Mouse (Mus musculus): ENCODE results near the gene Ccdc57. TPM values are rescaled to one million over a fixed set of nuclear protein-coding genes. Genes with fewer than 3 reads are reported as not detected.
A peak's percentile ranks its signal among the peaks of the same experiment; 100 is the strongest.
"Not testable (repeated sequence)": the region's sequence is repeated elsewhere in the genome, so short reads cannot be mapped to it uniquely, and the experiment has no call there.

Ccdc57 gene
- total RNA-seq, 2 experiments from 2014 or later = 2.3 to 2.8 TPM

DNA sequence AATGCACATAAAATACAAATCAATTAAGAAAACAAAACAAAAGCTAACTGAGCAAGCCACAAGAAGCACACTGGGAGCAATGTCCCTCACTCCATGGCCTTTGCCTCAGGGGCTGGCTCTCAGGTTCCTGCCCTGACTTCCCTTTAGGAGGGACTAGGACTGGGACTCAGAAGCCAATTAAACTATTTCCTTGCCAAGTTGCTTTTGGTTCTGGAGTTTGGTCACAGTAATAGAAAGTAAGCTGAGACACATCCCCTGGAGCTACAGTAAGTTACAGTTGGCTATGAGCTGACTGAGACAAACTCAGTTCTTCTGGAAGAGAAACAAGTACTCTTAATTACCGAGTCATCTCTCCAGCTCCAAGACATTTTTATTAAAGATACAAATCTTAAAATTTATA lies 66.9 kb downstream of the Ccdc57 start:
- intact Hi-C loops (cut with DNase I; ENCODE audit: low total_unique reads) = no loop called here
- DNase-seq = no peak

- no peak for DNase-seq
- intact Hi-C loops (cut with DNase I; ENCODE audit: low total_unique reads) = no loop called here
These were observed 69.9 kb downstream of the Ccdc57 start for GRCm38 (mm10) chr11:120862819-120863218.

DNA sequence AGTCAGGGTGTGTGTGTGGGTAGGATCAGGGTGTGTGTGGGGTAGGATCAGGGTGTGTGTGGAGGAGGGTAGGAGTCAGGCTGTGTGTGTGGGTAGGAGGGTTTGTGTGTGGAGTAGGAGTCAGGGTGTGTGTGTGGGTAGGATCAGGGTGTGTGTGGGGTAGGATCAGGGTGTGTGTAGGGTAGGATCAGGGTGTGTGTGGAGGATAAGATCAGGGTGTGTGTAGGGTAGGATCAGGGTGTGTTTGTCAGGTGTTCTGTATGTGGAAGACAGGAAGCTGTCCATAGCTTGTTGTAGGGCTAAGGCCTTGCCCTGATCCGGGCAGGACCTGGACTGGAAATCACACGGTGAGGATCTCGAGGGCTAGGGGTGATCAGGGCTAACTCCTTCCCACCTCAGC lies 76.7 kb downstream of the Ccdc57 start:
- intact Hi-C loops (cut with DNase I; ENCODE audit: low total_unique reads); DNase-seq: not testable (repeated sequence)

DNA sequence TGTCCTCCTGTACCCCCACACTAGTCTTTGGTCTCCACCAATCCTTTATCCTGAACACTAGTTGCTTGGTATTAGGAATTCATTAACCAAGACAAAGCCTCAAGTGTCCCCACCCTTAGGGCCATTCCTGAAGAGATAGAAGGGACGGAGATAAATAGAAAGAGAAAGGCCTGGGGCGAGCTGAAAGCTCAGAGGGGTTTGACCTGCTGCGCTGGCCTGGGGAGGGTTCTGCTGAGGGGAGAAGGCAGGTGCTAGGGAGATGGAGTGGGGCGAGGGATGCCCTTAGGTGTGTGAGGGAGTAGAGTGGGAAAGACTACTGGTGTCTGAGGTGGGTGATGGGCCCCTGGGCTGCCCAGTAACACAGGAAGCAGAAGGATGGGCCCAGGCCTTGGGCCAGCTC lies 78.9 kb downstream of the Ccdc57 start:
- no peak for DNase-seq
- intact Hi-C loops (cut with DNase I; ENCODE audit: low total_unique reads) = no loop called here

DNA sequence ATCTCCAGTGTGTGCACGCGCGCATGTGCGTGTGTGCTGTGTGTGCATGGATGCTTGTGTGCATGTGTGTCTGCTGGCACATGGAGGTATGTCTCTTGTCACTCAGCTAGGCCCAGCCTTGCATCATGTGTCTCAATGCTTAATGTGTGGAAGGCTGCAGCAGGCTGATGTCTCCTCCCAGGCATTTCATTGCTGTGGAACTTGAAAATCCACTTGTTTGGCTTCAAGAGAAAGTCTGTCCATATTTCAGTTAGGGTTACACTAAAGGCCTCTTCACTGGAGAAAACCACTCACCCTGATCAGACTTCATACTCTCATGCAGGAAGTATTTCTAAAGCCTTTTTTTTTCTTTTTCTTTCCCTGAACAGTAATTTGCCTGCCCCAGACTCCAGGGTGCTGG lies 79.5 kb downstream of the Ccdc57 start:
- DNase-seq = no peak
- intact Hi-C loops (cut with DNase I; ENCODE audit: low total_unique reads) = no loop called here

DNA sequence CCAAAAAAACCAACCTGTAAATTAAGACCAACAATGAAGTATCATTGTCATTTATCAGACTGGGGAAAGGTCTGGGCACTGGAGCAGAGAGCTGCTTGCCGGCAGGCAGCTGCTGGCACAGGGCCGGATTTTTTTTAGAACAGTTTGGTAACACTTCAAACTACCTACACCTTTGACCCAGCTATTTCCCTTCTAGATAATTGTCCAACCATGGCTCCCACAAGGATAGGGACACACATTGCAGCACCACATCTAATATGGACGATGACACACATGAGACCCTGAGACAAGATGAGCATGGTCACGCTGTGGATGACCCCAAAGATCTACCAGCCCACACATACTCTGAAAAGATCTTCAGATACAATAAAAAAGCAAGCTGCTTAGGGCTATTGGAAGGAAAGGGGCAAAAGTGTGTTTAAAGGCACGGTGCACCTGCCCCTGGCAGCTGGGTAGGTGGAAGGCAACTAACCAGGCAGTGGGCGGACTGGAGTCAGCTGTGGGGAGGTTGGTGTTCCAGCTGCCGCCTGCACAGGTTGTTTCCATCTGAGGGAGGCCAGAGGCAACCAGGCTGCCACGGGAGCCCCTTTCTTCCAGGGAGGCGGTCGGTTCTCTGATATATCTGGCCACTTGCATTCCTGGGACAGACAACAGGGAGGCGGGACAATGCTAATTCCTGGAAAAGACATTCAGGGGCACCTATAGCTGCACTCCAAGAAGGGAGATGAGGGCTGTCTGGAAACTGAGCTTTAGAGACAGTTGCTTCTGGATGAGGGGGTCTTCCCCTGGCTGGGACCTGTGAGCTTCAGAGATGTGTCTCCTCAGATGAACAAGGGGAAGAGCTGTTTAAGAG lies 80.4 kb downstream of the Ccdc57 start:
- intact Hi-C loops (cut with DNase I; ENCODE audit: low total_unique reads) = no loop called here
- no peak for DNase-seq

DNA sequence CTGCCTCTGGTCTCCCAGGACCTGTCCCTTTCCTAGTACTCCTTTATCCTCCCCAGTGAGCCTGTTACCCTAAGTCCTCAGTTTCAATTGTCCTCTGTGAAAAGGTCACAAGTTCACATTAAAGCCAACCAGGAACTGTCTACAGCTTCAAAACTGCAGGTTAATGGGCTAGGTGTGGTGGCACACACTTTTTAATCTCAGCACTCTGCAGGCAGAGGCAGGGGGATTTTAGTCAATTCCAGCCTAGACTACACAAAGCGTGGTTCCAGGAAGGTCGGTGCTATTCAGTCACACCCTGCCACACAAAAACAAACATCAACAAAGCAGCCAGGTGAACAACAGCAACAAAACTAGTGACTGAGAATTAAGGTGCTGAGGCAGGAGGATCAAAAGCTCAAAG lies 81.1 kb downstream of the Ccdc57 start:
- intact Hi-C loops (cut with DNase I; ENCODE audit: low total_unique reads) = no loop called here

GRCm38 (mm10) chr11:120851132-120851531 lies 81.5 kb downstream of the Ccdc57 start:
- intact Hi-C loops (cut with DNase I; ENCODE audit: low total_unique reads) = no loop called here
- no peak for DNase-seq

More for the DNA sequence above, 81.1 kb downstream of the Ccdc57 start:
- DNase-seq = no peak

DNA sequence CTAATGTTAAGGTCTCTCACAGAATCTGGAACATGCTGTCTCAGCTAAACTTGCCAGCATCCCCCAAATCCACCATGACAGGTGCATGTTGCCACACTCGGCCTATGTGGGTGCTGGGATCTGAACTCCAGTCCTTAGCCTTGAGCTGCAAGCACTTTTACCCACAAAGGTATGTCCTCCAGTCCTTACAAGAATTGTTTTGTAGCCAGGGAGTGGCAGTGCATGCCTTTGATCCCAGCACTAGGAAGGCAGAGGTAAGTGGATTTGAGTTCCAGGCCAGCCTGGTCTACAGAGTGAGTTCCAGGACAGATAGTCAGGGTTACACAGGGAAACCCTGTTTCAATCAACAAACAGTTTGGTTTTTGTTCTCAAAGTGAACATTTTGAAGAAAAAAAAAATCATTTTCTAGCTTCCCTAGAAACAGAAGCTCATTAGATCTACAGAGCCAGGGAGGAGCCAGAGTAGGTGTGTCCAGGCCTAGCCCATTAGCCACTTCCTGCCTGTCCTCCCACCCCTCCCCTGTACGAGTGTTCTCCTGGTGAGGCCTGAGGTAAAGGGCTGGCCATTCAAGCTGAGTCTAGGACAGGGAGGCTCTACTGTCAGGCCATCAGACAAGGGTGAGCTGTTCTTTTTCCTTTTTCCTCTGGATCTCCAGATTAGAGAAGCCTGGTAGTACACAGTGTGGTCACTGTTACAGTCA lies 82.2 kb downstream of the Ccdc57 start:
- DNase-seq = no peak
- intact Hi-C loops (cut with DNase I; ENCODE audit: low total_unique reads) = no loop called here

DNA sequence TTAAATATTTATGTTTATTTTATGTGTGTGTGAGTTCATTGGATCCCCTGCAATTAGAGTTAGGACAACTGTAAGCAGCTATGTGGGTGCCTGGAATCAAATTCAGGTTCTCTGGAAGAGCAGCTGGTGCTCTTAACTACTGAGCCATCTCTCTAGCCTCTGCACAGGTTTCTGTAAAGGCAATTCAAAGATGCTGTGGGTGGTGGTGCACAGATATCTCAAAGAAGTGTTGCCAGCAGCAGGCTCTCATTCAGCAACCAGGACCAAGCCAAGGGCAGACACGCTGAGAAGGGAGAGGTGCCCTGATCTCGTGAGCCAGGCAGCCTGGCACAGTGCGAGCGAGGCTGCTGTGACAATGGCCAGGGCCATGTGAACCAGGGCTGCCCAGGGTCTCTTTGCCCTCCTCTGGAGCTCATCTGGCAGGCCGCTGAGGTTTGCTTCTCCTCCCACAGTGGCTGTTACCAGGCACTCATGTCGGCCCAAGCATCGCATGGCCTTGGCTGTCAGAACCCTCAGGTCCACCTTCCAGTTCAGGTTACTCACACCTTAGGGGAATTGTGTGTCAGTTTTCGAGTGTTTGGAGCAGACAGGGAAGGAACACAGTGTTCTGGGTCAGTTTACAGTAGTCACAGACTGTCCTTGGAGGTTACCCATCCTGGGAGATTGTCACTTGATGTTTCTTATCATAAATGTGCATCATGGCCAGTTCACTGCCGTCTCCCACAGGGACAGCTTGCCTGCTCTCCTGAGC lies 85.8 kb downstream of the Ccdc57 start:
- intact Hi-C loops (cut with DNase I; ENCODE audit: low total_unique reads) = no loop called here

GRCm38 (mm10) chr11:120844329-120844728 lies 88.3 kb downstream of the Ccdc57 start:
- DNase-seq = no peak
- intact Hi-C loops (cut with DNase I; ENCODE audit: low total_unique reads) = no loop called here

More for the DNA sequence above, 85.8 kb downstream of the Ccdc57 start:
- no peak for DNase-seq

DNA sequence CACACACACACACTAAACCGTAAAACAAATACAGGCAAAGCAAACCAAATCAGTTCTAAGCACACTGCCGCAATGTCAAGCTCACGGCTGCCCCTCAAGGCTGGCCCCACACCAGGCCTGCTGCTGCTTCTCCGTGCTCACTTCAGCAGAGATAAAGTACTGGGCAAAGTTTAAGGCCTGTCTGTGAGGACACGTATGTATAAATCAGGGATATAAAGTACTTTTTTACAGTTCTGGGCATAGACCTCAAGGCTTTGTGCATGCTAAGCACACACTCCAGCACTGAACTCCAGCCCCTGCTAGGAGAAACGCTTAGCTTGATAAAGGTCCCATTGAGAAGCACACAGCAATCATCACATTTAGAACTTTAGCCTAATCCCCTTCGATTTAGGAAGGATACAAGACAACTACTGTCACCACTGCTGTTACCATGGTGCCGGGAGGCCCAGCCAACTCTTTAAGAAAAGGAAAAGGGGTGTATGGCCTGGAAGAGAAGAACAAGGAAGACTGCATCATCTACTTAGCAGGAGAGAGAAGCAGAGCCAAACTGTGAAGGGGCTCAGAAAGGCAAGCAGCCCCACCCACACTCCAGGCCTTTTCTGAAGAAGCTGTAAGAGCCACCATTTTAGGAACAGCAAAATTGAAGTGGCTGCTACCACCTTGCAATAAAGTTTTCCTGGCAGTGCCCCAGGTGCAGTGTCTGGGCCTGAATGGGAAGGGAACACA lies 99.0 kb downstream of the Ccdc57 start:
- peak; percentile 1 for DNase-seq
- intact Hi-C loops (cut with DNase I; ENCODE audit: low total_unique reads) = no loop called here

DNA sequence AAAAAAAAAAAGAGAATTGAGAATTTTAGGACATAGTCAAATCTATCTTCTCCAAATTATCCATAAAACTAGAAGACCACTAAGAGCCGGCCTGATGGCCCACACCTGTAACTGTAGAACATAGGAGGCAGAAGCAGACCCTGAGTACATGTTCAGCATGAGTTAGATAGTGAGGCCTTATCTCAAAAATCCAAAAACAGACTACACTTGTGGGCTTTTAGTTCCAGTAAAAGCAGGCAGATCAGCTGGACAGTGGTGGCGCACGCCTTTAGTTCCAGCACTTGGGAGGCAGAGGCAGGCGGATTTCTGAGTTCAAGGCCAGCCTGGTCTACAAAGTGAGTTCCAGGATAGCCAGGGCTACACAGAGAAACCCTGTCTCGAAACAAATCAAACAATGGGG lies 99.7 kb downstream of the Ccdc57 start:
- DNase-seq; intact Hi-C loops (cut with DNase I; ENCODE audit: low total_unique reads): not testable (repeated sequence)

- no peak for DNase-seq
- intact Hi-C loops (cut with DNase I; ENCODE audit: low total_unique reads) = no loop called here
These were observed 100.8 kb downstream of the Ccdc57 start for GRCm38 (mm10) chr11:120831659-120832440.

DNA sequence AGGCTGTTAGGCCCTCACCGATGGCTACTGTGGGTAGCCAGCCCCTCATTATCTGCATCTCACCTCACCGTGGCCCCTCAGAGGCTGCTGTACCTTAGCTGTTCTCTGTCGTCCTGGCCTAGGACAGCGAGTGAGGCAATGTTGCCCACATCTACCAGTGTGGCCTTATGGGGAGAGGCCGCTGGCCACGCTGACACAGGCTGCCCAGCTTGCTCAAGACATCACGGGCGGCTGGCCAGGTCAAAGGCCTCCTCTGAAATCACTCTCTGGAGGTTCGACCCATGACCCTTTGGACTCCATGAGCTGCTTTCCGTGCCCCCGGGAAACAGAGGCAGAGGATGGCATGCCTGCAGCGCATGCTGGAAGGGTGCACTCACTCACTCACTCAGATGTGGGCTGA lies 102.0 kb downstream of the Ccdc57 start:
- intact Hi-C loops (cut with DNase I; ENCODE audit: low total_unique reads) = no loop called here
- DNase-seq = peak; percentile 4

DNA sequence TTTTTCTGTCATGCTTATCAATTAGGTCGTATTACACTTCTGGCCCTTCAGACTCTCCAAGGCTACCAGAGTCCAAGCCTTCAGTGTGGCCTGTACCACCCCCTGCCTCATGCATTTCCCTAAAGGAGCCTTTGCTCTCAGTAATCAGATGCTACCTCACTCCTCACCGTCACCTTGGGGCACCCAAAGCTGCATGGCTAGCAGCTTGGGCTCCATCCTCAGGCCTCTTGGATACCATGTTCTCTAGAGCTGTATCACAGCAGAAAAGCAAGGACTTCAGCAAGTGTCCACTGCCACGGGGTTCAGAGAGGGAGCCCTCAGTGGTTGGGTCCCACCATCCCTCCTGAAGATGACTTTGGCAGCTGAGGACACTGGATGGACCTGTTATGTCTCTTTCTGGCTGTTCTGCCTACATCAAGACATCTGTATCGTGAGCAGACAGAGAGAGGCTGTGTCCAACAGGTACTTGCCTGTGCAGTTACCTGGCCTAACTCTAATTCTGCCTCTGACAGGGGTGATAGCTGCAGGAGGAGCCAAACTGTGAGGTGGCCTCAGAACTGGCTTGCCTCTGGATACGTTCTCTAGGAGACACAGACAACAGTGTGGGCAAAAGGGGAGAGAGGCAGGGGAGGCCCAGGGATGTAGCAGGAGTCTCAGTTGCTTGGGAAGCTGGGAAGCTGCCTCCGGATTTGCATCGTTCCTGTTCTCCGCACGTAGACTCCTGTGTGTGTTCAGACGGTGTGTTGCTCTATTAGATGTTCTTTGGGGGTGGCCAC lies 102.7 kb downstream of the Ccdc57 start:
- DNase-seq = peak; percentile 2
- intact Hi-C loops (cut with DNase I; ENCODE audit: low total_unique reads) = loop anchor here (10.0 kb wide), 1 partner anchor 65 kb away; no protein-coding TSS in a partner anchor

- intact Hi-C loops (cut with DNase I; ENCODE audit: low total_unique reads) = loop anchor here (10.0 kb wide), 1 partner anchor 66 kb away; no protein-coding TSS in a partner anchor
- no peak for DNase-seq
These were observed 104.3 kb downstream of the Ccdc57 start for GRCm38 (mm10) chr11:120828416-120828815.
